Mouse (Mus musculus) myocyte (in vitro differentiated cells): ENCODE results near the gene Ncbp1. TPM values are rescaled to one million over a fixed set of nuclear protein-coding genes. Genes with fewer than 3 reads are reported as not detected.
"Not testable (repeated sequence)": the region's sequence is repeated elsewhere in the genome, so short reads cannot be mapped to it uniquely, and the experiment has no call there.

Experiments
- H3K27me3 ChIP-seq: one replicate; pipeline ENCODE4 v1.6.1; 2011; ENCODE audit not compliant: control insufficient read depth, insufficient read depth, insufficient read length
- H3K36me3 ChIP-seq: one replicate; pipeline ENCODE4 v1.6.1; 2011; ENCODE audit not compliant: control insufficient read depth, insufficient read depth
- H3K4me2 ChIP-seq: one replicate; pipeline ENCODE4 v1.6.1; 2011; ENCODE audit warnings: low read depth, control low read depth
- H3K4me3 ChIP-seq: one replicate; pipeline ENCODE4 v1.5.1; 2011; ENCODE audit warnings: mild to moderate bottlenecking, control low read depth, moderate library complexity
- H3K79me2 ChIP-seq: one replicate; pipeline ENCODE4 v1.6.1; 2011; ENCODE audit not compliant: control insufficient read depth, insufficient read depth
- H3ac ChIP-seq: one replicate; pipeline ENCODE4 v1.6.1; 2011; ENCODE audit not compliant: control insufficient read depth, insufficient read length
- CEBPB ChIP-seq: IDR thresholded peaks from 2 replicates; pipeline ENCODE4 v1.6.1; 2011; ENCODE audit warnings: mild to moderate bottlenecking, moderate library complexity; ENCODE audit not compliant: poor library complexity, insufficient read depth, severe bottlenecking
- E2F4 ChIP-seq: IDR thresholded peaks from one replicate; pipeline ENCODE4 v1.6.1; 2011; ENCODE audit warnings: mild to moderate bottlenecking, control low read depth, moderate library complexity; ENCODE audit not compliant: insufficient read depth
- MAX ChIP-seq: IDR thresholded peaks from one replicate; pipeline ENCODE4 v1.6.1; 2011; ENCODE audit warnings: low read depth, mild to moderate bottlenecking, control low read depth
- MYOD1 ChIP-seq, 3 experiments: IDR thresholded peaks; one replicate each; pipeline ENCODE4 v1.6.1; 2011; ENCODE audit warnings: control low read depth in 2 of 3, low read depth in 2 of 3, mild to moderate bottlenecking in 2 of 3, moderate library complexity in 1 of 3; ENCODE audit not compliant: insufficient read length in 2 of 3, control insufficient read depth in 1 of 3
- MYOG ChIP-seq, 3 experiments: IDR thresholded peaks; one replicate each; pipeline ENCODE4 v1.6.1; 2011; ENCODE audit warnings: control low read depth in 2 of 3, low read depth in 2 of 3, mild to moderate bottlenecking in 2 of 3; ENCODE audit not compliant: insufficient read length in 2 of 3, control insufficient read depth in 1 of 3, insufficient read depth in 1 of 3
- POLR2A ChIP-seq: IDR thresholded peaks from one replicate; pipeline ENCODE4 v1.6.1; 2011; ENCODE audit warnings: low read depth, mild to moderate bottlenecking, control low read depth, moderate library complexity; ENCODE audit not compliant: insufficient read length
- POLR2AphosphoS2 ChIP-seq: IDR thresholded peaks from one replicate; pipeline ENCODE4 v1.6.1; 2011; ENCODE audit warnings: low read depth, control low read depth; ENCODE audit not compliant: insufficient read length
- REST ChIP-seq: IDR thresholded peaks from one replicate; pipeline ENCODE4 v1.6.1; 2011; ENCODE audit warnings: mild to moderate bottlenecking, control low read depth, moderate library complexity; ENCODE audit not compliant: insufficient read depth, insufficient read length
- SRF ChIP-seq: IDR thresholded peaks from one replicate; pipeline ENCODE4 v1.6.1; 2011; ENCODE audit warnings: low read depth; ENCODE audit not compliant: control insufficient read depth, insufficient read length
- TCF12 ChIP-seq: IDR thresholded peaks from one replicate; pipeline ENCODE4 v1.6.1; 2011; ENCODE audit warnings: mild to moderate bottlenecking, control low read depth; ENCODE audit not compliant: poor library complexity, insufficient read depth, severe bottlenecking
- TCF3 ChIP-seq: IDR thresholded peaks from one replicate; pipeline ENCODE4 v1.6.1; 2011; ENCODE audit warnings: low read depth, control low read depth; ENCODE audit not compliant: insufficient read length
- USF1 ChIP-seq: IDR thresholded peaks from one replicate; pipeline ENCODE4 v1.6.1; 2011; ENCODE audit warnings: low read depth, mild to moderate bottlenecking, control low read depth, moderate library complexity
- polyA plus RNA-seq: library from polyadenylated mRNA; unstranded; fragments of >200 nt; fragmentation: generic; extraction: Trizol; gene quantifications from one replicate; pipeline ENCODE4 v1.2.1, GENCODE M21; 2012; ENCODE audit warnings: missing spikeins

The Ncbp1 gene
- polyA plus RNA-seq, 1 experiment: 62.0 TPM

- no peaks in the 10 kb centered on the region for H3K79me2 ChIP-seq
- no peak overlapping the region for H3K4me2 ChIP-seq
- no peak overlapping the region for H3K4me3 ChIP-seq
- H3ac ChIP-seq: no peak overlapping the region
- H3K27me3 ChIP-seq: no peaks in the 10 kb centered on the region
- TF ChIP-seq MAX (no peak), SRF (no peak), REST (no peak), CEBPB (no peak), TCF12 (no peak), USF1 (no peak), MYOD1 (IDR thresholded peaks at IDR 0.05; ENCODE audit: control insufficient read depth in 1 of 3, insufficient read length in 2 of 3, low read depth in 2 of 3) (no peak), MYOG (IDR thresholded peaks at IDR 0.05; ENCODE audit: control insufficient read depth in 1 of 3, insufficient read depth in 1 of 3, insufficient read length in 2 of 3, low read depth in 2 of 3) (no peak), POLR2AphosphoS2 (no peak), TCF3 (no peak), POLR2A (no peak), E2F4 (no peak)
- peaks cover 22% of the 10 kb centered on the region for H3K36me3 ChIP-seq
These were observed 47.5 kb downstream of the Ncbp1 start for GRCm38 (mm10) chr4:46185890-46186289.

- TF ChIP-seq USF1: no peak
- Histone ChIP-seq H3K27me3 (no peaks in the 10 kb centered on the region), H3ac (no peak overlapping the region), H3K4me3 (no peak overlapping the region), H3K79me2 (no peaks in the 10 kb centered on the region), H3K36me3 (peaks cover 22% of the 10 kb centered on the region), H3K4me2 (no peak overlapping the region)
These were observed 48.1 kb downstream of the Ncbp1 start for GRCm38 (mm10) chr4:46186466-46186865.

- H3K4me2 ChIP-seq: not testable (repeated sequence)
These were observed 53.6 kb downstream of the Ncbp1 start for GRCm38 (mm10) chr4:46192011-46192410.

GRCm38 (mm10) chr4:46195781-46196487 is 57.5 kb downstream of the Ncbp1 start, which contains the start of gene Xpa:
Xpa (minus strand) TSS chr4:46196311.
- no peaks in the 10 kb centered on the region for H3K36me3 ChIP-seq
- peak within 1 kb of the TSS; percentile 38 for H3K4me3 ChIP-seq
- peak within 1 kb of the TSS; percentile 95 for H3K4me2 ChIP-seq
- TF ChIP-seq USF1 (no peak), POLR2AphosphoS2 (peak; percentile 89), MYOD1 (IDR thresholded peaks at IDR 0.05; ENCODE audit: control insufficient read depth in 1 of 3, insufficient read length in 2 of 3, low read depth in 2 of 3) (peak in 2 of 3 experiments; percentile 41 to 58), CEBPB (no peak), REST (no peak), E2F4 (no peak), SRF (no peak), MYOG (IDR thresholded peaks at IDR 0.05; ENCODE audit: control insufficient read depth in 1 of 3, insufficient read depth in 1 of 3, insufficient read length in 2 of 3, low read depth in 2 of 3) (peak in 2 of 3 experiments; percentile 21 to 47), TCF12 (no peak), POLR2A (peak; percentile 93), TCF3 (no peak), MAX (no peak)
- H3K27me3 ChIP-seq: no peaks in the 10 kb centered on the region
- peak within 1 kb of the TSS; percentile 56 for H3ac ChIP-seq
- H3K79me2 ChIP-seq: peaks cover 6% of the 10 kb centered on the region

More at GRCm38 (mm10) chr4:46192011-46192410, 53.6 kb downstream of the Ncbp1 start:
- H3K36me3 ChIP-seq, H3K27me3 ChIP-seq, H3ac ChIP-seq, H3K79me2 ChIP-seq, H3K4me3 ChIP-seq: not testable (repeated sequence)

- H3K4me3 ChIP-seq: peak overlapping the region; percentile 38
- no peaks in the 10 kb centered on the region for H3K27me3 ChIP-seq
- TF ChIP-seq MYOG (IDR thresholded peaks at IDR 0.05; ENCODE audit: control insufficient read depth in 1 of 3, insufficient read depth in 1 of 3, insufficient read length in 2 of 3, low read depth in 2 of 3): no peak
- TF ChIP-seq REST: no peak
- TF ChIP-seq USF1: no peak
- no peak for TF ChIP-seq POLR2AphosphoS2
- TF ChIP-seq TCF12: no peak
- no peak for TF ChIP-seq POLR2A
- TF ChIP-seq TCF3: no peak
- TF ChIP-seq SRF: no peak
- TF ChIP-seq MAX: no peak
- no peak for TF ChIP-seq E2F4
- TF ChIP-seq MYOD1 (IDR thresholded peaks at IDR 0.05; ENCODE audit: control insufficient read depth in 1 of 3, insufficient read length in 2 of 3, low read depth in 2 of 3): no peak
- no peak for TF ChIP-seq CEBPB
- peaks cover 6% of the 10 kb centered on the region for H3K79me2 ChIP-seq
- H3K4me2 ChIP-seq: peak overlapping the region; percentile 85
- H3ac ChIP-seq: peak overlapping the region; percentile 56
- H3K36me3 ChIP-seq: no peaks in the 10 kb centered on the region
These were observed 58.1 kb downstream of the Ncbp1 start for GRCm38 (mm10) chr4:46196513-46196912.
